Mouse (Mus musculus): ENCODE results near the gene Ucn. TPM values are rescaled to one million over a fixed set of nuclear protein-coding genes. Genes with fewer than 3 reads are reported as not detected.

Gene Ucn
- not detected in 2 replicates for polyA plus RNA-seq (2012; rRNA removed)

DNA sequence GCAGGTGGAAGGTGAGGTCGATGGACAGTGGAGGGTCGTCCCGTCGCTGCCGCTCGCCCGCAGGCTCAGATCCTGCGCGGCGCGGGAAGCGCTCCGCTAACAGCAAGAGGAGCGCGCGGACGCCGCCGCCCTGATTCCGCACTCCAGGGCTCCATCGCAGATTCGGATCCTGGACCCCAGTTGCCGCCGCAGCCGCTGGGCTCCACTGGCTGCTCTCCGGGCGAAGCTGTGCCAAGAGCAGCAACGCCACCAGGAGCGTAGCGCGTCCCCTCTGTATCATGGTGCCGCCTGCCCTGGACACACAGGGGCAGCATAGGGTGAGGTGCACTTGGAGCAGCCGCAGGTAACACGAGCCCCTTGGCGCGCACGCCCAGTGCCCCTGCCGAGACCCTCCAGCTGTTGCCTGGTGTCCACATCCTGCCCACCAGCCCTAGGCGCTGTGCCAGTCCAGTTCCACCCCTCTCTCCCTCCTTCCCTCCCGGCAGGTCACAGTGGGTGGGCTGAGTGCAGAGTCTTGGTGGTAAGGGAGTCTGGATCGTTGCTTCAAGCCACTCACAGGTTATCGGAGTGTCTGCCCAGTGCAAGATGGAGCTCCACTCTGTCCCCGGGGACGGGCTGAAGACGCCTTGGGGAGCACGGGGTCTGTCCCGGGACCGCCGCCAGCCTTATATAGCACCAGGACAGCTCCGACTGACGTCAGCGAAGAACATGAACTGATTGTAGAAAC lies at the start of gene Ucn:
Gene Ucn, minus strand, starts transcription at position 589 of the 727 bp plus-strand sequence.

DNA sequence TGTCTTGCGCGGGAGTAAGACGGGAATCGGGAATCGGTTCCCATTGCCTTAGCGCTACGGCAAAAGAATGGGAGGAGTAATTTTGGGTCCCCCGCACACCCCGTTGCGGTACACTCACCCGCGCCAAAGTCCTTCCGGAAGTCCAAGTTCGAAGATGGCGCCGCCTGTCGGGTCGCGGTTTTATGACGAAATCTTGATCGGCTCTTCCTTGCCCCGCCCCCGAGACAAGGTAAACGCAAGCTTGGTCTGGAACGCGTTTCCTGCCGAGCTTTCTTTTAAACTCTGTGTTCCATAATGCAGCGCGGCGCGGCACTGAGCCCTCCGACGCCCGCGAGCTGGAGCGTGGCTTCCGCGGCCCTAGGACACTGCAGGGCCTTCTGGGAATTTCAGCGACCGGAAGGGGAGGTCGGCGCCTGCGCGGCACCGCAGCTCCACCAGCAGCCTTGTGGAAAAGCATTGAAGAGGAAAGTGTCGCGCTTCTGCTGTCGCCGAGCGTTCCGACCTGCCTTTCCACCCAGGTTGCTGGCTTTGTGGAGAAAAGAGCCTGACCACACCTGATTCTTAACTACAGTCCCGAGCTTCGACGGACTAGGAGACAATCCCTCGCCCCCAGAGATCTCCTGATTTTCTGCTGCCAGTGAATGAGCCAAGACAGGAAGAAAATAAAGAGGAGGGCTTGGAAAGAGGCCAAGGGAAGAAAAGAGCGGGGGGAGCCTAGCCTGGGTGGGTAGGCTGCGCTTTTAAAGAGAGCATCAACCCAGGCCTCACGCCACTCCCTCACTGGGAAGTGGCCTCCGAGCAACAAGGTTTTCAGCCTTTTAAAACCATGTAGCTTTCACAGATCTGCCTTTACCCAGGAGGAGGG lies 41.4 kb upstream of the Ucn start, which contains the start of the genes Gm29609 and Gtf3c2:
Gene Gm29609, minus strand, starts transcription at position 146 of the 865 bp plus-strand sequence.
Gene Gtf3c2, minus strand, starts transcription at position 379 of the 865 bp plus-strand sequence.

GRCm38 (mm10) chr5:31154152-31154553 lies 15.5 kb upstream of the Ucn start, which contains the start of gene Mpv17:
TSS of gene Mpv17 (minus strand) at chr5:31154251.

GRCm38 (mm10) chr5:31116354-31116753 lies 22.3 kb downstream of the Ucn start, which contains the start of gene Trim54:
TSS of gene Trim54 (plus strand) at chr5:31116712.

DNA sequence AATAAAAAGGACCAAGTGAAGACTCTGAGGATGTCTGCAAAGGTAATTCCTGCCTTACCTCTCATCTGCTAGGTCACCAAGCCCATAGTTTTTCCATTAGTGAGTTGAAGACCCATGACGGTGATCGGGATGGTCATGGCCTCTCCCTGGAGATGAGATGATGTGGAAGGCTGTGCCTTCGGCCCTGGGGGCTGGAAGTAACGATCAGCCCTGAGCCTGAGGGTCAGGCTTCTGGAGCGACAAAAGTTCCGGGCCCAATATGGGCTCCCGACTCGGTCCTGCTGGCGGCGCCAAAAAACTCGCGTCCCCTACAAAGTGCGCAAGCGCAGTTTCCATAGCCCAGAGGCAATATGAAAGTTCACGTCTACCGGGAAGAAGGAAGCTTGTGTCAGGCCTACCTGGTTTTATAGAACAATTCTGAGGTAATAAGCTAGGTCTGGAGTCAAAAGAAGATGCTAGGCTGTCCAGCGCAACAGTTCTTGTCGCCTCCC lies 30.6 kb downstream of the Ucn start, which contains the start of gene Slc30a3:
Gene Slc30a3, minus strand, starts transcription at position 238 of the 491 bp plus-strand sequence.

DNA sequence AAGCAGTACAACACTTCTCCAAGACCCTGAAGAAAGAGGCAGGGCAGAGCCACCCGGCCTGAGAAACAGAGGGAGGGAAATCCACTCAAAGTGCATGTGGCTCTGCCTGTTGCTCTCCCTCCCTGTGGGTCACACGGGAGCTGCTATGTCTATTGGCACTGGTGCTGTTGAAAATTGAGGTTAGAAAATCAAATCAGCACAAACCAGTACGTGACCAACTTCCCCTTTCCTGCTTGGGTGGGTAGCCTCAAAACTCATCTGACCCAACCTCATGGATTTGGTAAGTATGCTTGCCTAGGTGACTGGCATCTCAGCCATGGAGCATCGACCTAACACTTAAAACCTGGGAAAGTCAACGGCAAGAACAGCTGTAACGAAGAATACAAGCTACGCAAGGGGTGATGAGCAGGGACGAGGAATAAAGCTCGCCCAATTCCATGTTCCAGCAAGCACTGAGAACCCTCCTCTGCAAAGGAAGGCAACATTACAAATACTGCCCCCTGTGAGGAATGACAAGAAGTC lies 32.8 kb downstream of the Ucn start, which contains the start of gene Dnajc5g:
Gene Dnajc5g, plus strand, starts transcription at position 472 of the 522 bp plus-strand sequence.

Other genes starting within 250 kb of the Ucn start
- gene Ost4, start 231.0 kb downstream of the Ucn start, polyA plus RNA-seq (2012; rRNA removed) = 218 and 229 TPM in 2 replicates
- 24.6 and 29.0 TPM in 2 replicates for gene Emilin1, start 225.4 kb downstream of the Ucn start, polyA plus RNA-seq (2012; rRNA removed)
- gene Khk, start 217.4 kb downstream of the Ucn start, polyA plus RNA-seq (2012; rRNA removed) = 45.7 and 45.9 TPM in 2 replicates
- gene Cgref1, start 193.2 kb downstream of the Ucn start, polyA plus RNA-seq (2012; rRNA removed) = 5.0 and 6.0 TPM in 2 replicates
- gene Preb, start 178.5 kb downstream of the Ucn start, polyA plus RNA-seq (2012; rRNA removed) = 121 and 133 TPM in 2 replicates
- 0.03 and 0.05 TPM in 2 replicates for gene Tcf23, start 170.2 kb downstream of the Ucn start, polyA plus RNA-seq (2012; rRNA removed)
- 64.9 and 72.9 TPM in 2 replicates for gene Atraid, start 90.5 kb downstream of the Ucn start, polyA plus RNA-seq (2012; rRNA removed)
- gene Slc5a6, start 89.9 kb downstream of the Ucn start, polyA plus RNA-seq (2012; rRNA removed) = 4.8 and 4.9 TPM in 2 replicates
- gene Cad, start 84.0 kb downstream of the Ucn start, polyA plus RNA-seq (2012; rRNA removed) = 6.5 and 9.2 TPM in 2 replicates
- gene Dnajc5g, start 32.5 kb downstream of the Ucn start, polyA plus RNA-seq (2012; rRNA removed) = not detected in 2 replicates
- 0.21 and 0.24 TPM in 2 replicates for gene Slc30a3, start 30.6 kb downstream of the Ucn start, polyA plus RNA-seq (2012; rRNA removed)
- 0.02 TPM in 1 of 2 replicates, not detected in the other for gene Trim54, start 22.1 kb downstream of the Ucn start, polyA plus RNA-seq (2012; rRNA removed)
- gene Mpv17, start 15.4 kb upstream of the Ucn start, polyA plus RNA-seq (2012; rRNA removed) = 35.6 and 35.8 TPM in 2 replicates
- gene Gm29609, start 41.1 kb upstream of the Ucn start, polyA plus RNA-seq (2012; rRNA removed) = 0.66 and 0.88 TPM in 2 replicates
- 24.0 and 29.8 TPM in 2 replicates for gene Gtf3c2, start 41.3 kb upstream of the Ucn start, polyA plus RNA-seq (2012; rRNA removed)
- gene Snx17, start 54.4 kb upstream of the Ucn start, polyA plus RNA-seq (2012; rRNA removed) = 21.4 and 21.6 TPM in 2 replicates
- gene Eif2b4, start 54.6 kb upstream of the Ucn start, polyA plus RNA-seq (2012; rRNA removed) = 24.2 and 24.7 TPM in 2 replicates
- gene Zfp513, start 63.5 kb upstream of the Ucn start, polyA plus RNA-seq (2012; rRNA removed) = 10.7 and 12.1 TPM in 2 replicates
- gene Ppm1g, start 81.9 kb upstream of the Ucn start, polyA plus RNA-seq (2012; rRNA removed) = 58.9 and 59.9 TPM in 2 replicates
- 36.9 and 37.8 TPM in 2 replicates for gene Nrbp1, start 102.0 kb upstream of the Ucn start, polyA plus RNA-seq (2012; rRNA removed)
- not detected in 2 replicates for gene Gm9970, start 102.4 kb upstream of the Ucn start, polyA plus RNA-seq (2012; rRNA removed)
- gene Krtcap3, start 112.9 kb upstream of the Ucn start, polyA plus RNA-seq (2012; rRNA removed) = 11.9 and 12.5 TPM in 2 replicates
- 5.0 and 5.2 TPM in 2 replicates for gene Ift172, start 152.3 kb upstream of the Ucn start, polyA plus RNA-seq (2012; rRNA removed)
- 5.7 and 6.2 TPM in 2 replicates for gene Fndc4, start 157.3 kb upstream of the Ucn start, polyA plus RNA-seq (2012; rRNA removed)
- gene Gckr, start 158.6 kb upstream of the Ucn start, polyA plus RNA-seq (2012; rRNA removed) = 48.7 and 57.4 TPM in 2 replicates

All from liver, embryonic 18 days (tissue).